Mouse (Mus musculus): ENCODE results near the gene Mcpt9. TPM values are rescaled to one million over a fixed set of nuclear protein-coding genes. Genes with fewer than 3 reads are reported as not detected.
"Not testable (repeated sequence)": the region's sequence is repeated elsewhere in the genome, so short reads cannot be mapped to it uniquely, and the experiment has no call there.

Gene Mcpt9
- polyA plus RNA-seq (2012; ENCODE audit: insufficient read depth, low replicate concordance) = not detected in 2 replicates

DNA sequence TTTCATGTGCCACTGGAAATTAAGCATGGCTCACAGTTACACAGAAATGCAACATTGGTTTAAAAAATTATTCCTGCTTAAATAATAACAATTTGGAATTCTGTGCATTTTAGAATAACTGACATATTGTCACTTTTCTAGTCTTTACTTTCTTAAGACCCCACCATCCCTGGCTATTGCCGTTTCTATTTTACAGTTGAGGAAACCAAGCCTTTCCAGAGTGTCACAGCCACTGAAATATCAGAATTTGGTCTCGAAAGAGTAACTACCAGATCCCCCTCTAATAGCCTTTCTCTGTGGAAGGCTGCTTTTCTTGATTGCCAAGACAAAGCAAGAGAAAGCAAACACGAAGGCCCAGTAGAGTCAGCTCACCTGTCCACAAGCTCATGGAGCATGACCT, at the start of gene Mcpt9:
Mcpt9 (minus strand) TSS at position 101 of the 400 bp plus-strand sequence.
- not testable (repeated sequence) for H3K36me3 ChIP-seq (replicated peaks; ENCODE audit: low read length); H3K4me3 ChIP-seq (replicated peaks); H3K27me3 ChIP-seq (replicated peaks); H3K4me1 ChIP-seq; H3K9me3 ChIP-seq

DNA sequence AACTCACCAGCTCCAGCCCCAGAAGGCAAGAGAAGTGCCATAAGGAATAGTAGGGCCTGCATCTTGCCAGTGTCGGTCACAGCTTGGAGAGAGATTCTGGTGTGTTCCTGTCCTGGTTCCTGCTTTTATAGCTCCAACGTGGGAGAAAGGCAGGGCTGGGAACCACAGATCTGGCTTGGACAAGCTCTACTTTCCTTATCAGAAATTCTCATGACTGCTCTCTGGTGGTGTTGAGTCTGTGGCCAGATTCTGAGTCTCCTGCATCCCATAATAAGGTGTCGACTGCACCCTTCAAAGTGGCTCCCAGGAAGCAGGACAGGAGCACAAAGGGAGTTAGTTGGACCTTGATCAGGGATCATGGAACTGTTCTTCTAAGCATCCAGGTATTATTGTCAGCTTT, 31.9 kb upstream of the Mcpt9 start, which contains the start of gene Mcpt4:
Mcpt4 (minus strand) TSS at position 101 of the 400 bp plus-strand sequence.
- not testable (repeated sequence) for H3K4me3 ChIP-seq (replicated peaks); H3K4me1 ChIP-seq; H3K36me3 ChIP-seq (replicated peaks; ENCODE audit: low read length); H3K9me3 ChIP-seq
- peaks cover 12% of the 10 kb centered on the region for H3K27me3 ChIP-seq (replicated peaks)

DNA sequence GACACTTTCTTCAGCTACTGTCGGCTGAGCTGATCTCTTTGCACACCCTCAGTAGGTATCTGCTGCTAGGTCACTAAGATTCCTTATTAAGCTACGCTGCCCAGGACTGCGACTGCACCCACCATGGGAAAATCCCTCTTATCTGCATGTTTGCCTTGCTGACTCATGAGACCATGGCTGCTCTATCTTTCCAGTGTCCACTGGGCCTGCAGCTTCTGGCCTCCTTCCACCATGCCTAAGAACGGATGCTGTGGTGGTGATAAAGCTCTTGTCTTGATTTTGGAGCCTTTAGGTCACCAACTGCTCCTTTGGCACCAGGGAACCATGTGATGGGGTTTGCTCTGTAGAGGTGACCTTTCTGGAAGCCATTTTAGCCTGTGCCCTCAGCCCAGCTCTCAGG, 27.4 kb upstream of the Mcpt9 start:
- H3K27me3 ChIP-seq (replicated peaks) = peaks cover 15% of the 10 kb centered on the region

DNA sequence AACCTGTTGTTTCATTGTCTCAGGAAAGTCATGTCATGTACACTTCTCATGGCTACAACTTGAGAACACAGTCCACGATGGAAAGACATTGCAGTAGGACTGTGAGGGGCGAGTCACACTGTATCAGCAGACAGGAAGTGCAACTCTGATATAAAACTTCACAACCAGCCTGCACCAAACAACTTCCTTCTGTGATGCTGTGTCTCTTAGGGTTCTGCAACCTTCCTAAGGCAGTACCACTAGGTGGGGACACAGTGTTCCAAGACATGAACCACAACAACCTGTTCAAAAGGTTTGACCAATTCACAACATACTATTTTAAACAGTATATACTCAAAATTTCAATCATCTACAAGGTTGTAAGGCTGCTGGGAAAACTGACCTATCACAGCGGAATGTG, 25.1 kb upstream of the Mcpt9 start:
- H3K4me1 ChIP-seq = peaks cover 6% of the 10 kb centered on the region
- peaks cover 18% of the 10 kb centered on the region for H3K27me3 ChIP-seq (replicated peaks)
- no peak overlapping the region for H3K4me3 ChIP-seq (replicated peaks)
- TF ChIP-seq FLI1 (IDR thresholded peaks at IDR 0.05; ENCODE audit: low read length) = no peak
- no peak for TF ChIP-seq GATA1 (IDR thresholded peaks at IDR 0.05; ENCODE audit: borderline replicate concordance, low read length)
- no peaks in the 10 kb centered on the region for H3K36me3 ChIP-seq (replicated peaks; ENCODE audit: low read length)
- peaks cover 5% of the 10 kb centered on the region; the same call in 1 of the 2 replicates for H3K9me3 ChIP-seq

More for the DNA sequence above, 27.4 kb upstream of the Mcpt9 start:
- peaks cover 6% of the 10 kb centered on the region for H3K4me1 ChIP-seq
- H3K36me3 ChIP-seq (replicated peaks; ENCODE audit: low read length) = no peaks in the 10 kb centered on the region
- H3K9me3 ChIP-seq = peaks cover 5% of the 10 kb centered on the region; the same call in 1 of the 2 replicates
- no peak overlapping the region for H3K4me3 ChIP-seq (replicated peaks)
- no peak for TF ChIP-seq GATA1 (IDR thresholded peaks at IDR 0.05; ENCODE audit: borderline replicate concordance, low read length)
- TF ChIP-seq FLI1 (IDR thresholded peaks at IDR 0.05; ENCODE audit: low read length) = no peak

DNA sequence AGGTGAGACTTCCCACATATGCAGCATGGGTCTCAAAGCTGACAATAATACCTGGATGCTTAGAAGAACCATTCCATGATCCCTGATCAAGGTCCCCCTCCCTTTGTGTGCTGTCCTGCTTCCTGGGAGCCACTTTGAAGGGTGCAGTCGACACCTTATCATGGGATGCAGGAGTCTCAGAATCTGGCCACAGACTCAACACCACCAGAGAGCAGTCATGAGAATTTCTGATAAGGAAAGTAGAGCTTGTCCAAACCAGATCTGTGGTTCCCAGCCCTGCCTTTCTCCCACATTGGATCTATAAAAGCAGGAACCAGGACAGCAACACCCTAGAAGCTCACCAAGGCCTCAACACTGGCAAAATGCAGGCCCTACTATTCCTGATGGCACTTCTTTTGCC, 11.5 kb upstream of the Mcpt9 start, which contains the start of gene Mcpt2:
Mcpt2 (plus strand) TSS at position 250 of the 400 bp plus-strand sequence.
- H3K4me1 ChIP-seq = peaks cover 14% of the 10 kb centered on the region
- not testable (repeated sequence) for H3K9me3 ChIP-seq; H3K27me3 ChIP-seq (replicated peaks); H3K36me3 ChIP-seq (replicated peaks; ENCODE audit: low read length); H3K4me3 ChIP-seq (replicated peaks)

DNA sequence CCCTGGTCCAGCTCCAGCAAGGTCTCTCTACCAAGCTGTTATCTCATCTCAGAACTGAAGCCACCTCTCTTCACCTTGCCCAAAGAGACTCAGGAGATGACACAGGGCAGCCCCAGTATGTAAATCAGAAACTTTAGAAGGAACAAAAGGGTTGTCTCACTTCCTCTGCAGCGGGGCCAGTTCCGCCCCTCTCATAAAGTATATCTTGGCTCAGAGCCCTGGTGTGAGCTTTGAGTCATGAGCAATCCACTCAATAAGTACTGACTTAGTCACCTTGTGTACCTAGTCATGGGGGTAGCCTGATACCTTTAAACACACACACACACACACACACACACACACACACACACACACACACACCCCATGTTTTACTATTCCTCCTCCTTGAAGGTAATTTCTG, 4.1 kb upstream of the Mcpt9 start:
- TF ChIP-seq FLI1 (IDR thresholded peaks at IDR 0.05; ENCODE audit: low read length) (no peak), GATA1 (IDR thresholded peaks at IDR 0.05; ENCODE audit: borderline replicate concordance, low read length) (no peak)
- H3K36me3 ChIP-seq (replicated peaks; ENCODE audit: low read length) = no peaks in the 10 kb centered on the region
- no peaks in the 10 kb centered on the region for H3K27me3 ChIP-seq (replicated peaks)
- no peaks in the 10 kb centered on the region for H3K9me3 ChIP-seq
- H3K4me1 ChIP-seq = no peaks in the 10 kb centered on the region
- H3K4me3 ChIP-seq (replicated peaks) = no peak overlapping the region

DNA sequence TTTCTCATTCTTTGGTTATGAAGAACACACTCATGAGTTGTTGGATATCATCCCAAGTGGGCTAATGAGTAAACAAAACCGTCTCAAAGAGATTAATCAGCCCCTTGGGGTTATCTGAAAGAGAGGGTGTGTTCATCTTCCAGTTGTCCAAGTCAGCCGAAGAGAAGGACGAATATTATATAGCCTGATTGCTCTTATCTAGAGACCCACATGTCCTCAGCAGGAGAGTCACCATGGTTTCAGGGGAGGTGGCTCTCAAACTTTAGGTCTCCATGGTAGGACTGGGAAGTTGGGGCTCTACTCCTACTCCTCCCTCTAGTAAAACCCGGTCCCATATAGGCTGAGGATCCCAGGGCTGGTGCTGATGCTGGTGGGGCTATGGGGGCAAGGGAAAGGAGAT, 9.0 kb downstream of the Mcpt9 start:
- not testable (repeated sequence) for H3K4me3 ChIP-seq (replicated peaks); H3K9me3 ChIP-seq; H3K4me1 ChIP-seq; H3K36me3 ChIP-seq (replicated peaks; ENCODE audit: low read length); H3K27me3 ChIP-seq (replicated peaks)

DNA sequence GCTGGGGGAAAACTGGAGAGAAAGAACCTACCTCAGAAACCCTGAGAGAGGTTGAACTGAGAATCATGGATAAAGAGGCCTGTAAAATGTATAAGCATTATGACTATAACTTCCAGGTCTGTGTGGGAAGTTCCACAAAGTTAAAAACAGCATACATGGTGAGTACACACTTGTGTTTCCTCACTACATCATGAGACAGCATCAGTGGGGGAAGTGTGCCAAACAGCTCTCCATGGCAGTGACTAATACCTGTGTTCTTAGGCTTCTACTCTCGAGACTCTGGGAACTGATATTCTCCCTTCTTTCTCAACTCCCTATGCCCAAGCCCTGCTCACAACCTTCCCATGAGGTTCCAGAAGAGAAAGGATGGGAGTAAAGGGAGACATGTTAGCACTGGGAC, 10.8 kb downstream of the Mcpt9 start:
- H3K4me1 ChIP-seq = peaks cover 5% of the 10 kb centered on the region
- H3K4me3 ChIP-seq (replicated peaks) = no peak overlapping the region
- H3K27me3 ChIP-seq (replicated peaks) = peaks cover 7% of the 10 kb centered on the region
- no peaks in the 10 kb centered on the region for H3K36me3 ChIP-seq (replicated peaks; ENCODE audit: low read length)
- TF ChIP-seq GATA1 (IDR thresholded peaks at IDR 0.05; ENCODE audit: borderline replicate concordance, low read length) (no peak), FLI1 (IDR thresholded peaks at IDR 0.05; ENCODE audit: low read length) (no peak)
- no peaks in the 10 kb centered on the region for H3K9me3 ChIP-seq

DNA sequence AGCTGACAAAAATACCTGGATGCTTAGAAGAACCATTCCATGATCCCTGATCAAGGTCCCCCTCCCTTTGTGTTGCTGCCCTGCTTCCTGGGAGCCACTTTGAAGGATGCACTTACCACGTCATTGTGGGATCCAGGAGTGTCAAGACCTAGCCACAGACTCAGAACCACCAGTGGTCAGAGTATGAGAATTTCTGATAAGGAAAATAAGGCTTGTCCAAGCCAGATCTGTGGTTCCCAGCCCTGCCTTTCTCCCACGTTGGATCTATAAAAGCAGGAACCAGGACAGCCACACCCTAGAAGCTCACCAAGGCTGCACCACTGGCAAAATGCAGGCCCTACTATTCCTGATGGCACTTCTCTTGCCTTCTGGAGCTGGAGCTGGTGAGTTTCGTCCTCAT, 12.6 kb downstream of the Mcpt9 start, which contains the start of gene Mcpt1:
Mcpt1 (plus strand) TSS at position 301 of the 400 bp plus-strand sequence.
- not testable (repeated sequence) for H3K36me3 ChIP-seq (replicated peaks; ENCODE audit: low read length); H3K4me1 ChIP-seq; H3K4me3 ChIP-seq (replicated peaks); H3K9me3 ChIP-seq; H3K27me3 ChIP-seq (replicated peaks)

DNA sequence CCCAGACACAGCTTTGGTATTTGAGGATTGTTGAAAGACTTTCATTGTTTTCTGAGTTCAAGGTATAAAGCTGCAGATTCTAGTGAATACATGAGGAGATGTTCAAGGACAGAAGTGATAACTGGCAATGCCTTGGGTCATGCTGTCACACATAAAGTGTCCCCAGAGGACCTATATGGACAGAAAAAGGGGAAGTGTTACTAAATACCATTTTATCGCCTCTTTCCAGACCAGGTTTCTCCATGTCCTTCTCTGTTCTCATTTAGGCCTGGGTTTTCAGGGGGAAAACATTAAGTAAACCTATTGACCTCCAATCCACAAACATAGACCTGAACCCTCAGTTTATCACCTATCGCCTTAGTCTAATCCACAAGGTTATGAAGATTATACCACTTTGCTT, 16.4 kb downstream of the Mcpt9 start:
- H3K27me3 ChIP-seq (replicated peaks) = peaks cover 4% of the 10 kb centered on the region
- no peaks in the 10 kb centered on the region for H3K36me3 ChIP-seq (replicated peaks; ENCODE audit: low read length)
- TF ChIP-seq GATA1 (IDR thresholded peaks at IDR 0.05; ENCODE audit: borderline replicate concordance, low read length) = no peak
- no peak for TF ChIP-seq FLI1 (IDR thresholded peaks at IDR 0.05; ENCODE audit: low read length)
- no peaks in the 10 kb centered on the region for H3K9me3 ChIP-seq
- H3K4me1 ChIP-seq = peaks cover 5% of the 10 kb centered on the region
- H3K4me3 ChIP-seq (replicated peaks) = no peak overlapping the region

DNA sequence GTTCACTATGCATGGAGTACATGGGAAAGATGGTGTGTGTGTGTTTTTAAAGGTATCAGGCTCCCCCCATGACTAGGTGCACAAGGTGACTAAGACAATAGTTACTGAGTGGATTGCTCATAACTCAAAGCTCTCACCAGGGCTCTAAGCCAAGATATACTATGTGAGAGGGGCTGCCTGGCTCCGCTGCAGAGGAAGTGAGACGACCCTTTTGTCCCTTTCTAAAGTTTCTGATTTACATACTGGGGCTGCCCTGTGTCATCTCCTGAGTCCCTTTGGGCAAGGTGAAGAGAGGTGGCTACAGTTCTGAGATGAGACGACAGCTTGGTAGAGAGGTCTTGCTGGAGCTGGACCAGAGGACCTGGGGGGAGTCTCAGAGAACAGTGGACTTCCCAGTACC, 17.1 kb downstream of the Mcpt9 start:
- Histone ChIP-seq H3K36me3 (replicated peaks; ENCODE audit: low read length) (no peaks in the 10 kb centered on the region), H3K9me3 (no peaks in the 10 kb centered on the region), H3K4me1 (peaks cover 5% of the 10 kb centered on the region), H3K27me3 (replicated peaks) (peaks cover 2% of the 10 kb centered on the region), H3K4me3 (replicated peaks) (no peak overlapping the region)
- TF ChIP-seq GATA1 (IDR thresholded peaks at IDR 0.05; ENCODE audit: borderline replicate concordance, low read length) (no peak), FLI1 (IDR thresholded peaks at IDR 0.05; ENCODE audit: low read length) (no peak)

DNA sequence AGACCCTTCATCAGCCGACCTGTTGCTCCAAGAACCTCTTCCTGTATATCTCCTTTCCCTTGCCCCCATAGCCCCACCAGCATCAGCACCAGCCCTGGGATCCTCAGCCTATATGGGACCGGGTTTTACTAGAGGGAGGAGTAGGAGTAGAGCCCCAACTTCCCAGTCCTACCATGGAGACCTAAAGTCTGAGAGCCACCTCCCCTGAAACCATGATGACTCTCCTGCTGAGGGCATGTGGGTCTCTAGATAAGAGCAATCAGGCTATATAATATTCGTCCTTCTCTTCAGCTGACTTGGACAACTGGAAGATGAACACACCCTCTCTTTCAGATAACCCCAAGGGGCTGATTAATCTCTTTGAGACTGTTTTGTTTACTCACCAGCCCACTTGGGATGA, 42.8 kb downstream of the Mcpt9 start:
- not testable (repeated sequence) for H3K4me3 ChIP-seq (replicated peaks); H3K9me3 ChIP-seq; H3K4me1 ChIP-seq; H3K36me3 ChIP-seq (replicated peaks; ENCODE audit: low read length); H3K27me3 ChIP-seq (replicated peaks)

Other genes with a start within 250 kb of the Mcpt9 start
- gene Adcy4, start 246.4 kb downstream of the Mcpt9 start, polyA plus RNA-seq (2012; ENCODE audit: insufficient read depth, low replicate concordance) = not detected in 2 replicates
- gene Ripk3, start 241.6 kb downstream of the Mcpt9 start, polyA plus RNA-seq (2012; ENCODE audit: insufficient read depth, low replicate concordance) = 38.4 and 95.9 TPM in 2 replicates
- gene Nfatc4, start 207.4 kb downstream of the Mcpt9 start, polyA plus RNA-seq (2012; ENCODE audit: insufficient read depth, low replicate concordance) = 0.08 TPM in 1 of 2 replicates, not detected in the other
- 0.61 and 1.4 TPM in 2 replicates for gene Nynrin, start 176.5 kb downstream of the Mcpt9 start, polyA plus RNA-seq (2012; ENCODE audit: insufficient read depth, low replicate concordance)
- gene Cbln3, start 146.1 kb downstream of the Mcpt9 start, polyA plus RNA-seq (2012; ENCODE audit: insufficient read depth, low replicate concordance) = 1.2 TPM in 1 of 2 replicates, not detected in the other
- 7.3 and 10.5 TPM in 2 replicates for gene Khnyn, start 145.5 kb downstream of the Mcpt9 start, polyA plus RNA-seq (2012; ENCODE audit: insufficient read depth, low replicate concordance)
- gene Sdr39u1, start 130.2 kb downstream of the Mcpt9 start, polyA plus RNA-seq (2012; ENCODE audit: insufficient read depth, low replicate concordance) = 6.6 TPM in 1 of 2 replicates, not detected in the other
- gene Cma1, start 85.8 kb downstream of the Mcpt9 start, polyA plus RNA-seq (2012; ENCODE audit: insufficient read depth, low replicate concordance) = 0.87 TPM in 1 of 2 replicates, not detected in the other
- not detected in 2 replicates for gene Cma2, start 79.5 kb downstream of the Mcpt9 start, polyA plus RNA-seq (2012; ENCODE audit: insufficient read depth, low replicate concordance)
- not detected in 2 replicates for gene Mcpt1, start 12.5 kb downstream of the Mcpt9 start, polyA plus RNA-seq (2012; ENCODE audit: insufficient read depth, low replicate concordance)
- gene Mcpt2, start 11.5 kb upstream of the Mcpt9 start, polyA plus RNA-seq (2012; ENCODE audit: insufficient read depth, low replicate concordance) = not detected in 2 replicates
- not detected in 2 replicates for gene Mcpt4, start 31.8 kb upstream of the Mcpt9 start, polyA plus RNA-seq (2012; ENCODE audit: insufficient read depth, low replicate concordance)
- gene Mcpt8, start 54.8 kb upstream of the Mcpt9 start, polyA plus RNA-seq (2012; ENCODE audit: insufficient read depth, low replicate concordance) = 2.0 TPM in 1 of 2 replicates, not detected in the other
- gene Ctsg, start 72.1 kb upstream of the Mcpt9 start, polyA plus RNA-seq (2012; ENCODE audit: insufficient read depth, low replicate concordance) = 41.8 TPM in 1 of 2 replicates, not detected in the other
- gene Gzme, start 90.1 kb upstream of the Mcpt9 start, polyA plus RNA-seq (2012; ENCODE audit: insufficient read depth, low replicate concordance) = not detected in 2 replicates
- gene Gzmd, start 102.1 kb upstream of the Mcpt9 start, polyA plus RNA-seq (2012; ENCODE audit: insufficient read depth, low replicate concordance) = not detected in 2 replicates
- gene Gzmg, start 129.1 kb upstream of the Mcpt9 start, polyA plus RNA-seq (2012; ENCODE audit: insufficient read depth, low replicate concordance) = not detected in 2 replicates
- not detected in 2 replicates for gene Gzmn, start 144.1 kb upstream of the Mcpt9 start, polyA plus RNA-seq (2012; ENCODE audit: insufficient read depth, low replicate concordance)
- gene Gzmf, start 180.9 kb upstream of the Mcpt9 start, polyA plus RNA-seq (2012; ENCODE audit: insufficient read depth, low replicate concordance) = not detected in 2 replicates
- 0.38 TPM in 1 of 2 replicates, not detected in the other for gene Gzmc, start 204.2 kb upstream of the Mcpt9 start, polyA plus RNA-seq (2012; ENCODE audit: insufficient read depth, low replicate concordance)
- 0.65 TPM in 1 of 2 replicates, not detected in the other for gene Gzmb, start 231.8 kb upstream of the Mcpt9 start, polyA plus RNA-seq (2012; ENCODE audit: insufficient read depth, low replicate concordance)